Mouse (Mus musculus) midbrain, embryonic 14.5 days (tissue): ENCODE results near the gene Tha1. TPM values are rescaled to one million over a fixed set of nuclear protein-coding genes. Genes with fewer than 3 reads are reported as not detected.
"Not testable (repeated sequence)": the region's sequence is repeated elsewhere in the genome, so short reads cannot be mapped to it uniquely, and the experiment has no call there.

Experiments
- ATAC-seq: fragments of 200-750 bp; cut with Nextera tagmentation; 2 replicates; pipeline ENCODE4 v1.8.0; 2017; ENCODE audit warnings: moderate number of reproducible peaks, moderate library complexity; ENCODE audit not compliant: low FRiP score, low TSS enrichment
- DNase-seq: peaks from one replicate; pipeline ENCODE4 v3.0.0-alpha.2; 2015
- H3K27ac ChIP-seq: fragments of 300-500 bp; sonication (generic); replicated peaks from 2 replicates; pipeline ENCODE4 v1.5.1; 2014; ENCODE audit warnings: mild to moderate bottlenecking, low read depth, low read length, moderate library complexity
- H3K27me3 ChIP-seq: fragments of 300-500 bp; sonication (generic); 2 replicates; pipeline ENCODE4 v1.6.1; 2014; ENCODE audit warnings: low read length, control low read depth, mixed read lengths; ENCODE audit not compliant: control insufficient read depth, insufficient read depth
- H3K36me3 ChIP-seq: fragments of 300-500 bp; sonication (generic); 2 replicates; pipeline ENCODE4 v1.6.1; 2014; ENCODE audit warnings: low read length, control low read depth; ENCODE audit not compliant: control insufficient read depth, insufficient read depth
- H3K4me1 ChIP-seq: fragments of 300-500 bp; sonication (generic); 2 replicates; pipeline ENCODE4 v1.6.1; 2014; ENCODE audit warnings: mild to moderate bottlenecking, antibody characterized with exemption, low read length, control low read depth; ENCODE audit not compliant: control insufficient read depth, insufficient read depth
- H3K4me2 ChIP-seq: fragments of 300-500 bp; sonication (generic); 2 replicates; pipeline ENCODE4 v1.6.1; 2014; ENCODE audit warnings: mild to moderate bottlenecking, low read length, moderate library complexity
- H3K4me3 ChIP-seq: fragments of 300-500 bp; sonication (generic); replicated peaks from 2 replicates; pipeline ENCODE4 v1.5.1; 2014; ENCODE audit warnings: low read depth, low read length
- H3K9ac ChIP-seq: fragments of 300-500 bp; sonication (generic); replicated peaks from 2 replicates; pipeline ENCODE4 v1.6.1; 2014; ENCODE audit warnings: mild to moderate bottlenecking, low read length, moderate library complexity
- H3K9me3 ChIP-seq: fragments of 300-500 bp; sonication (generic); 2 replicates; pipeline ENCODE4 v1.6.1; 2016; ENCODE audit warnings: low read length, control low read depth, mixed read lengths; ENCODE audit not compliant: control insufficient read depth
- WGBS: fragments of 180-500 bp; shearing (Covaris S2); extraction: QIAGEN DNeasy Blood & Tissue Kit; methylation state at CpG from one replicate; pipeline ENCODE4 v1.1.7; 2014; 5-methylcytosine and 5-hydroxymethylcytosine counted together
- polyA plus RNA-seq: library from polyadenylated mRNA; unstranded; fragments of >200 nt; fragmentation: Nextera tagmentation; extraction: Ambion mirVana; gene quantifications from 2 replicates; pipeline ENCODE4 v1.2.1, GENCODE M21; 2014

The Tha1 gene
- polyA plus RNA-seq, 1 experiment from 2014 or later: 2.3 TPM

DNA sequence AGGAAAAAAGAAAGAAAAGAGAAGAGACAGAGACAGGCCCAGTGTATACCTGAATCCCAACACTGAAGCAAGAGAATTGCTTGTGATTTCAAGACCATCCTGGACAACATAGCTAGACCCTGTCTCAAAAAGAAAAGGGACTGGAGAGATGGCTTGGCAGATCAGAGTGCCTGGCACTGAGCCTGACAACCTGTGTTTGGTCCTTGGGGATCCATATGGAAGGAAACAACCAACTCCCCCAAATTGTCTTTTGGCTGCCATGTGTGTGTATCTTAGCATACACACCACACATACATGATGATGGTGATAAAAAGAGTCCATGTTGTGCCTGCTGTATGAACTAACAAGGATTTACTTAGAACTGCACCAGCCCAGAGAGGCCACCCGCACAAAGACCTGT, 34.3 kb downstream of the Tha1 start:
- Histone ChIP-seq H3K27ac (no peak overlapping the region), H3K4me3 (no peak overlapping the region), H3K36me3 (no peaks in the 10 kb centered on the region), H3K27me3 (no peaks in the 10 kb centered on the region), H3K4me1 (no peaks in the 10 kb centered on the region), H3K4me2 (no peak overlapping the region), H3K9ac (no peak overlapping the region), H3K9me3 (no peaks in the 10 kb centered on the region)
- DNase-seq (no peak), ATAC-seq (no peak)
- WGBS: 85% methylated on average over 1 of the region's 1 CpGs

- no peak for DNase-seq
- no peak for ATAC-seq
- Histone ChIP-seq H3K9ac (no peak overlapping the region), H3K4me3 (no peak overlapping the region), H3K27me3 (no peaks in the 10 kb centered on the region), H3K4me2 (no peak overlapping the region), H3K9me3 (no peaks in the 10 kb centered on the region), H3K36me3 (no peaks in the 10 kb centered on the region), H3K27ac (no peak overlapping the region), H3K4me1 (no peaks in the 10 kb centered on the region)
- 77% methylated on average over 2 of the region's 2 CpGs for WGBS
Observed at GRCm38 (mm10) chr11:117838572-117838971, 34.7 kb downstream of the Tha1 start.

GRCm38 (mm10) chr11:117836306-117836705, 37.0 kb downstream of the Tha1 start:
- Histone ChIP-seq H3K9ac (no peak overlapping the region), H3K27ac (no peak overlapping the region), H3K27me3 (no peaks in the 10 kb centered on the region), H3K4me3 (no peak overlapping the region), H3K4me2 (peak overlapping the region; percentile 32), H3K36me3 (no peaks in the 10 kb centered on the region), H3K4me1 (no peaks in the 10 kb centered on the region), H3K9me3 (no peaks in the 10 kb centered on the region)
- WGBS: 25% methylated on average over 13 of the region's 13 CpGs
- no peak for ATAC-seq
- peak; percentile 55 for DNase-seq

DNA sequence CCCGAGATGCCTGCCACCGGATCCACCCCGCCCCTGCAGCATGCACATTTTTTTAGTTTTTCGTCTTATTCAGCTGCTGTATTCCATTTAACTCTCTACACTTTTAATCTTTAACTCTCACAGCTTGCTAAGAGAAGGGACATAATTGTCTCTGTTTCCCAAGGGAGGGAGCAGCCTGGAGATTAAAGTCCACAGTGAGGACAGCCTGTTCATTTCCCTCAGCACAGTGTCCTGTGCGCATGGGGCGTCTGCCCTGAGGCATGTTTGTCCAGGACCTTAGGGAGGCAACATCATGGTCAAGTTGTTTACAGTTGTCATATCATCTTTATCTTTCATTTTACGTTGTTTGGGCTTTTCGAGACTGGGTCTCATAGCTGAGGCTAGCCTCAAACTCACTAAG, 39.2 kb downstream of the Tha1 start:
- no peaks in the 10 kb centered on the region for H3K27me3 ChIP-seq
- ATAC-seq (no peak), DNase-seq (no peak)
- H3K4me3 ChIP-seq: no peak overlapping the region
- H3K27ac ChIP-seq: no peak overlapping the region
- H3K9ac ChIP-seq: no peak overlapping the region
- WGBS: 93% methylated on average over 8 of the region's 8 CpGs
- no peaks in the 10 kb centered on the region for H3K36me3 ChIP-seq
- H3K4me1 ChIP-seq: no peaks in the 10 kb centered on the region
- H3K4me2 ChIP-seq: no peak overlapping the region
- H3K9me3 ChIP-seq: no peaks in the 10 kb centered on the region

DNA sequence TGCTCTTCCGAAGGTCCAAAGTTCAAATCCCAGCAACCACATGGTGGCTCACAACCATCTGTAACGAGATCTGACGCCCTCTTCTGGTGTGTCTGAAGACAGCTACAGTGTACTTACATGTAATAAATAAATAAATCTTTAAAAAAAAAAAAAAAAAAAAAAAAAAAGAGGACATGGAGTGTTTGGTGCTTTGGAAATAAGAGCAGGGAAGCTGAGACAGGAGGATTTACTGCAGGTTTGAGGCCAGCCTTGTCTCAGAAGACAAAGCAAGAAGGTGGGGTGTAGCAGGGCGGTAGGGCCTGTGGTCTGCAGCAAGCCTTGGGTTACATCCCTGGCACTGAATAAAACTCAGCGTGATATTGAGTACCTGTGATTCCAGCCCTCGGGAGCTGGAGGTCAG, 39.8 kb downstream of the Tha1 start:
- not testable (repeated sequence) for H3K4me1 ChIP-seq, H3K4me3 ChIP-seq, H3K4me2 ChIP-seq, H3K27me3 ChIP-seq, H3K27ac ChIP-seq, H3K36me3 ChIP-seq, DNase-seq, H3K9ac ChIP-seq, ATAC-seq, H3K9me3 ChIP-seq
- 93% methylated on average over 4 of the region's 6 CpGs for WGBS

DNA sequence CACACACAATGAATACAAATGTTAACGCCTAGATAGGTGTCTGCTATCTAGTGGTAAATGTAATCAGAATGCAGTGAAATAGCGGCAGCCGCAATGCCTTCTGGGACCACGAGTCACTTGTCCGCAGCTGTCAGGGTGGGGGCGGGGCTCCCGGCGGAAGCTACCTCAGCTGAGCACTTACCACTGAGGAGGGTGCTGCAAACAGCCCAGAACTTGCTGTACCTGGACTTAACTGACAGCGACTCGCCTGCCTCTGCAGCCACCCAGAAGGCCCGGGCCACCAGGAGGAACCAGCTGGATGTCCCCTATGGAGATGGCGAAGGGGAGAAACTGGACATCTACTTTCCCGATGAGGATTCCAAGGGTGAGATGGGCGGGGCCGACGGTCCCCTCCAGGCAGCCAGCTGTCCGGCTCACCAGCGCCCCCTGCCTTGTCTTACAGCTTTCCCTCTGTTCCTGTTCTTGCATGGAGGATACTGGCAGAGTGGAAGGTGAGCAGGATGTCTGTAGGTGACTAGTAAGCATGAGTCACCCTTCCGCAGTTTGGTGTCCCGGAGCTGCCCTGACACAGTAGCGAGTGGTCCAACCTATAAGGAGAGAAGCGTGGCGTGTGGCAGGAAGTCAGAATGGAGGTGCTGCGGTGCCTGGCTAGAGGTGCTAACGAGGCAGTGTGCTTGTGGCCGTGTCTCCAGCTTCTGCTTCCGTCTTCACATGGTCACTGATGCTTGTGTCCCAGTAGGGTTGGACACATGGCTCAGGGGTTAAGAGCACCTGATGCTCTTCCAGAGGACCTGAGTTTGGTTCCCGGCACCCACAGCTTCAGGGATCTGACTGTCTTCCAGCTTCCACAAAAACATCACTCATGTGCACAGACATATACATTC, 41.0 kb downstream of the Tha1 start:
- no peaks in the 10 kb centered on the region for H3K27me3 ChIP-seq
- H3K4me3 ChIP-seq: peak overlapping the region; percentile 30
- H3K36me3 ChIP-seq: no peaks in the 10 kb centered on the region
- H3K4me1 ChIP-seq: no peaks in the 10 kb centered on the region
- DNase-seq: peak; percentile 82
- peak overlapping the region; percentile 54 for H3K4me2 ChIP-seq
- H3K27ac ChIP-seq: no peak overlapping the region
- 20% methylated on average over 28 of the region's 28 CpGs for WGBS
- peak; percentile 57; the same call in 1 of the 2 replicates for ATAC-seq
- no peaks in the 10 kb centered on the region for H3K9me3 ChIP-seq
- H3K9ac ChIP-seq: 0 out of 2 replicates have a peak overlapping the region, but pooled peaks have one; percentile 20

DNA sequence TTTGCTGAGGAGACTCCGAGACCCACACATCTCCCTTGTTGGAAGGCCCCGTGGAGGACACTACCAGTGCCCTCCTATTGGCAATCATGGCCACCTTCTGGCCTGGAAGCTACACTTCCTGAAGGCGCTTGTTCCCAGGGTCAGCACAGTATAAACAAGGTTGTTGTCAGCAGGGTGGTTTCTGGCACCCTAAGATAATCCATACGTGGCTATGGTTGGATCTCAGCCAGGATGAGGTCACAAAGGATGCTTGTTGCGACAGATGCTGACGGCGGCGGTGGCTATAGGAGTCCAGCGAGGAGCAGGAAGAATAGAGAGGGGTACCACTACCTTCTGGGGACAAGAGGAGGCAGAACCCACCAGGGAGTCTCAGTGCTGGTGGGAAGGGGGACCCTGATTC, 42.9 kb downstream of the Tha1 start:
- Histone ChIP-seq H3K9me3 (no peaks in the 10 kb centered on the region), H3K4me2 (no peak overlapping the region), H3K9ac (no peak overlapping the region), H3K4me3 (no peak overlapping the region), H3K4me1 (peaks cover 10% of the 10 kb centered on the region), H3K36me3 (no peaks in the 10 kb centered on the region), H3K27me3 (no peaks in the 10 kb centered on the region), H3K27ac (no peak overlapping the region)
- 84% methylated on average over 9 of the region's 9 CpGs for WGBS
- ATAC-seq (no peak), DNase-seq (no peak)

DNA sequence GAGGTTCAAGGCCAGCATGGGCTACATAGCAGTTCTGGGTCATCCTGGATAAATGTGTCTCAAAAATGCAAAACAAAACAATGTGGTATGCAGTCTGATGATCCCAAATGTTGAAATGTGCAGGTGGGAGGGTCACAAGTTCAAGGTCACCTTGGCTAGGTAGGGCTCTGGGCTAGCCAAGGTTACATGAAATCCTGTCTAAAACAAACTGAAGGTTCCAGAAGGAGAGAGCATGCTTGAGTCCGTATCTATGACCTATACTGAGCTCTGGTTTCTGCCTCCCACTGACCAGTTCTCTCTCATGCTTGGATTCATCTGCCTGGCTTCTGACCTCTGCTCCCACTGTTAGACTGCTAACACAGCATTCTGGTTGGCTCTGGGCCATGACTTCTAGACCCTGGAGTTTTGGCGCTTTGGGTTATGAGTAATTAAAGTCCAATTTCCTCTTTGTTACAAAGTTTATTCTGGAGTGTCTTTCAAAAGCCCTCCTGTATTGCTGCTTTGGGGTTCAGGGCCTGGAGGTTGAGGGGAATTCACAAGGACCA, 43.5 kb downstream of the Tha1 start:
- 92% methylated on average over 2 of the region's 2 CpGs for WGBS

More for the DNA sequence above, 43.5 kb downstream of the Tha1 start:
- no peak for DNase-seq
- H3K4me3 ChIP-seq: no peak overlapping the region
- no peaks in the 10 kb centered on the region for H3K9me3 ChIP-seq
- peaks cover 17% of the 10 kb centered on the region for H3K4me1 ChIP-seq
- no peak overlapping the region for H3K4me2 ChIP-seq
- no peak overlapping the region for H3K9ac ChIP-seq
- H3K27me3 ChIP-seq: no peaks in the 10 kb centered on the region
- H3K36me3 ChIP-seq: no peaks in the 10 kb centered on the region
- no peak for ATAC-seq
- H3K27ac ChIP-seq: no peak overlapping the region
